ENCODE assay signal across 25 mouse cellular contexts in the genomic region with DNA sequence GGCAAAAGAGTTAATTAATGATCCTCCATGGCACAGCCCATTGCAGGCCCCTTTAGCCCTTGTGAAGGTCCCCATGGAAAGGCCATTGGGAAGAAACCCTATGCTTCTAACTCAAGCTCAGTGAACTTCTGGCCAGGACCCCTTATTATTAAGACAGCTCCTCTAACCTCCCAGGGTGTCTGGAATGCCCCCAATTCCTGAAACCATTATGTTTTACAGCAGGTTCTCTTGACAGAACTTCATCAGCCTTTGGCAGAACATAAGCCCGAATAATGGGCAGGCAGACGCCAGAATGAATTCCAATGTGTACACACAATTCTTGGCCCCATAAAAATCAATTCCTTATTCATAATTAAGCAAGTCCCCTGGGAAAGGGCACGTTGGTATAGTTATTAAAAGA.
DNase-seq lines count a peak whose midpoint lies in the region; ATAC-seq and TF ChIP-seq lines count a peak whose summit lies in the region.
"Had no signal": no experiment of that assay in that cellular context is flagged by ENCODE, and none has a peak within 500 bp of the region (broad histone marks: within the 10 kb centered on the region; RNA-seq: fewer than 3 reads in every experiment).

No protein-coding gene starts in this region.

- no peak overlapping the region for H3K4me2 ChIP-seq in forebrain, embryonic 14.5 days (ENCODE audit: low read length)
- H3K4me2 ChIP-seq in forebrain, embryonic 16.5 days (ENCODE audit: low read length): no peak overlapping the region
- H3K4me2 ChIP-seq in midbrain, postnatal 0 days (ENCODE audit: low read depth, low read length, poor library complexity, severe bottlenecking): no peak overlapping the region
- H3K4me2 ChIP-seq in midbrain, embryonic 16.5 days (ENCODE audit: low read length): no peak overlapping the region
- H3K4me2 ChIP-seq: forebrain, embryonic 13.5 days; heart, embryonic 15.5 days; limb, embryonic 13.5 days; liver, embryonic 13.5 days; midbrain, embryonic 12.5 days; neural tube, embryonic 15.5 days had no signal

- TF ChIP-seq CTCF in midbrain, postnatal 0 days (IDR thresholded peaks at IDR 0.05): no peak

- WGBS in forebrain, embryonic 14.5 days: 41% methylated on average over 3 of the region's 3 CpGs
- 24% methylated on average over 3 of the region's 3 CpGs for WGBS in forebrain, embryonic 16.5 days
- WGBS in midbrain, postnatal 0 days: 54% methylated on average over 3 of the region's 3 CpGs
- 49% methylated on average over 3 of the region's 3 CpGs for WGBS in midbrain, embryonic 16.5 days

- H3K4me3 ChIP-seq in forebrain, embryonic 14.5 days (ENCODE audit: low read depth, low read length): no peak overlapping the region
- H3K4me3 ChIP-seq in forebrain, embryonic 16.5 days (replicated peaks; ENCODE audit: low read length): no peak overlapping the region
- H3K4me3 ChIP-seq in midbrain, postnatal 0 days (ENCODE audit: low read depth, low read length): no peak overlapping the region
- no peak overlapping the region for H3K4me3 ChIP-seq in midbrain, embryonic 16.5 days (ENCODE audit: low read depth, low read length)
- H3K4me3 ChIP-seq: forebrain, embryonic 13.5 days; gastrocnemius, adult 2 months; heart, embryonic 15.5 days; limb, embryonic 13.5 days; liver, embryonic 13.5 days; midbrain, embryonic 12.5 days; neural tube, embryonic 15.5 days had no signal

- H3K4me1 ChIP-seq in forebrain, embryonic 14.5 days (ENCODE audit: control insufficient read depth, insufficient read depth, low read length): no peaks in the 10 kb centered on the region
- no peaks in the 10 kb centered on the region for H3K4me1 ChIP-seq in forebrain, embryonic 16.5 days (replicated peaks; ENCODE audit: control insufficient read depth, insufficient read depth, low read length)
- H3K4me1 ChIP-seq in midbrain, postnatal 0 days (ENCODE audit: insufficient read depth, low read length): no peaks in the 10 kb centered on the region
- no peaks in the 10 kb centered on the region for H3K4me1 ChIP-seq in midbrain, embryonic 16.5 days (ENCODE audit: control insufficient read depth, insufficient read depth, low read length)
- H3K4me1 ChIP-seq: forebrain, embryonic 13.5 days; heart, embryonic 15.5 days; liver, embryonic 13.5 days; midbrain, embryonic 12.5 days had no signal

- no peak for ATAC-seq in forebrain, embryonic 14.5 days
- ATAC-seq in forebrain, embryonic 16.5 days: no peak
- no peak for ATAC-seq in midbrain, postnatal 0 days (ENCODE audit: low FRiP score)
- ATAC-seq in midbrain, embryonic 16.5 days: no peak
- ATAC-seq: forebrain, embryonic 13.5 days; intestine, embryonic 16.5 days had no signal

- H3K9ac ChIP-seq in forebrain, embryonic 14.5 days (ENCODE audit: low read length): no peak overlapping the region
- no peak overlapping the region for H3K9ac ChIP-seq in forebrain, embryonic 16.5 days (replicated peaks; ENCODE audit: low read depth, low read length)
- H3K9ac ChIP-seq in midbrain, postnatal 0 days (replicated peaks; ENCODE audit: low read length, poor library complexity, severe bottlenecking): no peak overlapping the region
- no peak overlapping the region for H3K9ac ChIP-seq in midbrain, embryonic 16.5 days (ENCODE audit: low read depth, low read length)
- H3K9ac ChIP-seq: forebrain, embryonic 13.5 days; heart, embryonic 15.5 days; limb, embryonic 13.5 days; liver, embryonic 13.5 days; midbrain, embryonic 12.5 days; neural tube, embryonic 15.5 days had no signal

- peak; percentile 27 for DNase-seq in forebrain, embryonic 14.5 days (ENCODE audit: low spot score)
- peak; percentile 53 for DNase-seq in left cerebral cortex, postnatal 4 days
- no peak for DNase-seq in left cerebral cortex, adult 11 months (ENCODE audit: low spot score)
- peak; percentile 29 for DNase-seq in midbrain, postnatal 0 days (ENCODE audit: low spot score)
- peak; percentile 3 for DNase-seq in skeletal muscle tissue, adult 2 months (ENCODE audit: low read depth, low spot score)
- DNase-seq: adrenal gland, postnatal 14 days; cerebellum, adult 2 months; cerebellum, postnatal 36 days; gastrocnemius, adult 2 months; kidney, adult 8-10 months; kidney, postnatal 4 days; liver, embryonic 13.5 days; lung, adult 18-20 months; right cerebral cortex, adult 18-20 months; thymus, adult 2 months; thymus, postnatal 36 days had no signal

- no peaks in the 10 kb centered on the region for H3K36me3 ChIP-seq in forebrain, embryonic 14.5 days (ENCODE audit: control insufficient read depth, insufficient read depth, low read length)
- no peaks in the 10 kb centered on the region for H3K36me3 ChIP-seq in forebrain, embryonic 16.5 days (ENCODE audit: control insufficient read depth, insufficient read depth)
- H3K36me3 ChIP-seq in midbrain, postnatal 0 days (ENCODE audit: insufficient read depth, low read length): no peaks in the 10 kb centered on the region
- H3K36me3 ChIP-seq in midbrain, embryonic 16.5 days (ENCODE audit: control insufficient read depth, insufficient read depth, low read length): no peaks in the 10 kb centered on the region
- H3K36me3 ChIP-seq: heart, embryonic 15.5 days; limb, embryonic 13.5 days; liver, embryonic 13.5 days; midbrain, embryonic 12.5 days; neural tube, embryonic 15.5 days had no signal

- no peaks in the 10 kb centered on the region for H3K27me3 ChIP-seq in forebrain, embryonic 14.5 days (replicated peaks; ENCODE audit: control insufficient read depth, insufficient read depth, low read length)
- H3K27me3 ChIP-seq in forebrain, embryonic 16.5 days (replicated peaks; ENCODE audit: control insufficient read depth, insufficient read depth, low read length): no peaks in the 10 kb centered on the region
- no peaks in the 10 kb centered on the region for H3K27me3 ChIP-seq in midbrain, postnatal 0 days (ENCODE audit: insufficient read depth, low read length)
- no peaks in the 10 kb centered on the region for H3K27me3 ChIP-seq in midbrain, embryonic 16.5 days (ENCODE audit: control insufficient read depth, insufficient read depth, low read depth, low read length)
- H3K27me3 ChIP-seq: forebrain, embryonic 13.5 days; heart, embryonic 15.5 days; liver, embryonic 13.5 days; midbrain, embryonic 12.5 days; neural tube, embryonic 15.5 days had no signal

- intact Hi-C loops in left cerebral cortex, postnatal 4 days (cut with DNase I): no loop called here

- H3K9me3 ChIP-seq in forebrain, embryonic 14.5 days (replicated peaks; ENCODE audit: control insufficient read depth, low read length): no peaks in the 10 kb centered on the region
- H3K9me3 ChIP-seq in forebrain, embryonic 16.5 days (ENCODE audit: control insufficient read depth, low read length): peaks cover 2% of the 10 kb centered on the region; the same call in 1 of the 2 replicates
- no peaks in the 10 kb centered on the region for H3K9me3 ChIP-seq in midbrain, postnatal 0 days (ENCODE audit: low read length)
- H3K9me3 ChIP-seq in midbrain, embryonic 16.5 days (replicated peaks; ENCODE audit: control insufficient read depth, low read length, poor library complexity, severe bottlenecking): no peaks in the 10 kb centered on the region
- H3K9me3 ChIP-seq: forebrain, embryonic 13.5 days; heart, embryonic 15.5 days; limb, embryonic 13.5 days; liver, embryonic 13.5 days; midbrain, embryonic 12.5 days; neural tube, embryonic 15.5 days had no signal

- no peak overlapping the region for H3K27ac ChIP-seq in forebrain, embryonic 14.5 days (ENCODE audit: low read depth, low read length)
- no peak overlapping the region for H3K27ac ChIP-seq in forebrain, embryonic 16.5 days (ENCODE audit: low read length)
- no peak overlapping the region for H3K27ac ChIP-seq in midbrain, postnatal 0 days (ENCODE audit: low read depth, low read length)
- no peak overlapping the region for H3K27ac ChIP-seq in midbrain, embryonic 16.5 days (ENCODE audit: low read length)
- H3K27ac ChIP-seq: forebrain, embryonic 13.5 days; gastrocnemius, adult 2 months; heart, embryonic 15.5 days; kidney, postnatal 0 days; limb, embryonic 13.5 days; liver, embryonic 13.5 days; midbrain, embryonic 12.5 days; neural tube, embryonic 15.5 days had no signal
